Mouse (Mus musculus): ENCODE measurements around the gene Gm21409.
"Not testable (repeated sequence)": the region's sequence is repeated elsewhere in the genome, so short reads cannot be mapped to it uniquely, and the experiment has no call there.

The Gm21409 gene

GRCm38 (mm10) chrY:84746385-84746784 lies at the start of gene Gm21409:
Gm21409 (plus strand) TSS chrY:84746685.
- DNase-seq (ENCODE audit: low spot score) = not testable (repeated sequence)

Data from ovary, adult 18-20 months (tissue).